Mouse (Mus musculus) stomach, embryonic 14.5 days (tissue): ENCODE measurements around the gene Gna12. TPM values are rescaled to one million over a fixed set of nuclear protein-coding genes. Genes with fewer than 3 reads are reported as not detected.

Experiments used
- ATAC-seq: fragments of 200-750 bp; cut with Nextera tagmentation; 2 replicates; pipeline ENCODE4 v1.8.0; 2017; ENCODE audit warnings: low read depth, moderate TSS enrichment; ENCODE audit not compliant: insufficient number of reproducible peaks, insufficient read depth, low FRiP score
- H3K27ac ChIP-seq: fragments of 300-500 bp; sonication (generic); 2 replicates; pipeline ENCODE4 v1.5.1; 2014; ENCODE audit warnings: mild to moderate bottlenecking, low read length, moderate library complexity, mixed read lengths
- H3K27me3 ChIP-seq: fragments of 300-500 bp; sonication (generic); 2 replicates; pipeline ENCODE4 v1.6.1; 2014; ENCODE audit warnings: low read length, control low read depth, mixed read lengths; ENCODE audit not compliant: control insufficient read depth, insufficient read depth
- H3K36me3 ChIP-seq: fragments of 300-500 bp; sonication (generic); 2 replicates; pipeline ENCODE4 v1.6.1; 2014; ENCODE audit warnings: mild to moderate bottlenecking, control low read depth, low read length, moderate library complexity, mixed read lengths; ENCODE audit not compliant: control insufficient read depth, insufficient read depth
- H3K4me1 ChIP-seq: fragments of 300-500 bp; sonication (generic); 2 replicates; pipeline ENCODE4 v1.6.1; 2014; ENCODE audit warnings: low read length, control low read depth, mixed read lengths; ENCODE audit not compliant: control insufficient read depth, insufficient read depth
- H3K4me2 ChIP-seq: fragments of 300-500 bp; sonication (generic); replicated peaks from 2 replicates; pipeline ENCODE4 v1.6.1; 2014; ENCODE audit warnings: low read depth, low read length, control low read depth
- H3K4me3 ChIP-seq: fragments of 300-500 bp; sonication (generic); 2 replicates; pipeline ENCODE4 v1.5.1; 2014; ENCODE audit warnings: low read depth, low read length, control low read depth
- H3K9ac ChIP-seq: fragments of 300-500 bp; sonication (generic); replicated peaks from 2 replicates; pipeline ENCODE4 v1.6.1; 2014; ENCODE audit warnings: low read depth, mild to moderate bottlenecking, control low read depth, low read length, moderate library complexity, mixed read lengths
- H3K9me3 ChIP-seq: fragments of 300-500 bp; sonication (generic); 2 replicates; pipeline ENCODE4 v1.6.1; 2016; ENCODE audit warnings: low read depth, low read length, control low read depth; ENCODE audit not compliant: control insufficient read depth
- WGBS: fragments of 180-500 bp; shearing (Covaris S2); extraction: QIAGEN DNeasy Blood & Tissue Kit; methylation state at CpG from one replicate; pipeline ENCODE4 v1.1.7; 2014; 5-methylcytosine and 5-hydroxymethylcytosine counted together
- polyA plus RNA-seq: library from polyadenylated mRNA; unstranded; fragments of >200 nt; fragmentation: Nextera tagmentation; extraction: Ambion mirVana; gene quantifications from 2 replicates; pipeline ENCODE4 v1.2.1, GENCODE M21; 2014

Gna12 gene
- polyA plus RNA-seq, 1 experiment from 2014 or later = 17.2 TPM

GRCm38 (mm10) chr5:140762540-140762939 is 67.7 kb downstream of the Gna12 start:
- Histone ChIP-seq H3K4me2 (no peak overlapping the region), H3K4me1 (peaks cover 1% of the 10 kb centered on the region), H3K4me3 (no peak overlapping the region), H3K9me3 (no peaks in the 10 kb centered on the region), H3K27me3 (no peaks in the 10 kb centered on the region), H3K36me3 (peaks cover 39% of the 10 kb centered on the region), H3K9ac (no peak overlapping the region), H3K27ac (no peak overlapping the region)
- no peak for ATAC-seq
- 88% methylated on average over 4 of the region's 4 CpGs for WGBS

GRCm38 (mm10) chr5:140758864-140759263 is 71.4 kb downstream of the Gna12 start:
- Histone ChIP-seq H3K9ac (no peak overlapping the region), H3K4me2 (no peak overlapping the region), H3K9me3 (no peaks in the 10 kb centered on the region), H3K27ac (no peak overlapping the region), H3K4me1 (0 out of 2 replicates have a peak, but pooled peaks cover 8% of the 10 kb centered on the region), H3K27me3 (no peaks in the 10 kb centered on the region), H3K4me3 (no peak overlapping the region), H3K36me3 (peaks cover 43% of the 10 kb centered on the region)
- ATAC-seq = no peak
- 90% methylated on average over 8 of the region's 8 CpGs for WGBS

- Histone ChIP-seq H3K4me2 (no peak overlapping the region), H3K4me3 (no peak overlapping the region), H3K27me3 (no peaks in the 10 kb centered on the region), H3K9ac (no peak overlapping the region), H3K36me3 (peaks cover 5% of the 10 kb centered on the region), H3K4me1 (peaks cover 10% of the 10 kb centered on the region; the same call in 1 of the 2 replicates), H3K9me3 (no peaks in the 10 kb centered on the region), H3K27ac (no peak overlapping the region)
- WGBS = 71% methylated on average over 5 of the region's 5 CpGs
- ATAC-seq = no peak
These were observed 77.0 kb downstream of the Gna12 start for GRCm38 (mm10) chr5:140753223-140753622.

GRCm38 (mm10) chr5:140752639-140753038 is 77.6 kb downstream of the Gna12 start:
- WGBS = 90% methylated on average over 3 of the region's 3 CpGs
- H3K4me3 ChIP-seq = no peak overlapping the region
- no peak overlapping the region for H3K4me2 ChIP-seq
- H3K36me3 ChIP-seq = peaks cover 4% of the 10 kb centered on the region
- H3K9me3 ChIP-seq = no peaks in the 10 kb centered on the region
- no peak for ATAC-seq
- no peaks in the 10 kb centered on the region for H3K27me3 ChIP-seq
- H3K27ac ChIP-seq = no peak overlapping the region
- no peak overlapping the region for H3K9ac ChIP-seq
- peaks cover 10% of the 10 kb centered on the region; the same call in 1 of the 2 replicates for H3K4me1 ChIP-seq

GRCm38 (mm10) chr5:140752041-140752440 is 78.2 kb downstream of the Gna12 start:
- 89% methylated on average over 15 of the region's 15 CpGs for WGBS
- Histone ChIP-seq H3K4me1 (peaks cover 10% of the 10 kb centered on the region; the same call in 1 of the 2 replicates), H3K27me3 (no peaks in the 10 kb centered on the region), H3K4me2 (no peak overlapping the region), H3K27ac (no peak overlapping the region), H3K36me3 (peaks cover 1% of the 10 kb centered on the region; the same call in 1 of the 2 replicates), H3K9me3 (no peaks in the 10 kb centered on the region), H3K4me3 (no peak overlapping the region), H3K9ac (no peak overlapping the region)
- no peak for ATAC-seq

GRCm38 (mm10) chr5:140750925-140751324 is 79.3 kb downstream of the Gna12 start:
- Histone ChIP-seq H3K4me3 (no peak overlapping the region), H3K4me1 (peaks cover 3% of the 10 kb centered on the region; the same call in 1 of the 2 replicates), H3K9ac (no peak overlapping the region), H3K36me3 (no peaks in the 10 kb centered on the region), H3K27me3 (no peaks in the 10 kb centered on the region), H3K9me3 (no peaks in the 10 kb centered on the region), H3K27ac (no peak overlapping the region), H3K4me2 (no peak overlapping the region)
- no peak for ATAC-seq
- WGBS = 0% methylated on average over 1 of the region's 2 CpGs

- Histone ChIP-seq H3K9ac (no peak overlapping the region), H3K4me1 (peaks cover 3% of the 10 kb centered on the region; the same call in 1 of the 2 replicates), H3K27ac (no peak overlapping the region), H3K27me3 (no peaks in the 10 kb centered on the region), H3K4me3 (peak overlapping the region; percentile 22), H3K9me3 (no peaks in the 10 kb centered on the region), H3K4me2 (peak overlapping the region; percentile 44), H3K36me3 (no peaks in the 10 kb centered on the region)
- 13% methylated on average over 12 of the region's 12 CpGs for WGBS
- peak; percentile 71 for ATAC-seq
These were observed 81.0 kb downstream of the Gna12 start for GRCm38 (mm10) chr5:140749062-140749875.

GRCm38 (mm10) chr5:140748425-140748824 is 81.8 kb downstream of the Gna12 start:
- no peak for ATAC-seq

More at GRCm38 (mm10) chr5:140748425-140748824, 81.8 kb downstream of the Gna12 start:
- Histone ChIP-seq H3K27ac (no peak overlapping the region), H3K4me3 (no peak overlapping the region), H3K4me2 (no peak overlapping the region), H3K36me3 (no peaks in the 10 kb centered on the region), H3K9me3 (no peaks in the 10 kb centered on the region), H3K27me3 (no peaks in the 10 kb centered on the region), H3K4me1 (peaks cover 3% of the 10 kb centered on the region; the same call in 1 of the 2 replicates), H3K9ac (no peak overlapping the region)
- 87% methylated on average over 10 of the region's 10 CpGs for WGBS
